Mouse (Mus musculus): ENCODE results near the gene Ccdc102a. TPM values are rescaled to one million over a fixed set of nuclear protein-coding genes. Genes with fewer than 3 reads are reported as not detected.
A peak's percentile ranks its signal among the peaks of the same experiment; 100 is the strongest.

The Ccdc102a gene
- 1 to 10 TPM; 1.3 to 2.1 TPM for total RNA-seq (2021)
- long read RNA-seq, partial matches to known transcripts: 1 of 5 reads
- long read RNA-seq, other reads (novel, unspliced or antisense): 1 of 5 reads

DNA sequence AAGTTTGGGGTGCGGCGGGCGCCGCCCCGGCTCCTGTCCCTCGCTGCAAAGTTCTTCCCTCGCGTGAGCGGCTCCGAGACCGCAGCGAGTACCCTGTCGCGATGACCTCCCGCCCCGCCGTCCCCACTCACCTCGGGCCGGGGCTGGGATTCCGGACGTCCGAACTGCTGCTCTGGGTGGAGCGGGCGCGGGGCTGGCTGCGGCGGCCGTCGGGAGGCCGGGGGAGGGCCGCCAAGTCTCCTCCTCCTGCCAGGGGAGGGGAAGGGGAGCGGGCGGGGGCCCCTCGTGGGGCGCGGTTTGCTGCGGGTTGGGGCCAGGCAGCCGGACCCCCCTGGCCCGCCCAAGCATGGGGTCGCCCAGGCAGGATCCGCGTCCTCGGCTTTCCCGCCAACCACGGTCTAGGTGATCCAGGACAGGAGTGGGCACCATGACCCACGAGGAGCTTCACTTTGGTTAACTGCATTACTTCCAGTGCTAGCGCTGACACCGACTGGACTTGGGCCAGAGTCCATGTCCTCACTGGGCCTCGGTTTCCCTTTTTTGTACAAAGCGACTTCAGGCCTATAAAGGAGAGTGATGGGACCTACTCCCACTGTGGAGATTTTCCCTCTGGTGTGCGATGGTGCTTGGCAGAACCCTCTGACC is at the start of gene Ccdc102a:
TSS of gene Ccdc102a (minus strand) at position 248 of the 645 bp plus-strand sequence.
- DNase-seq (ENCODE audit: low spot score in 2 of 2): no peak

DNA sequence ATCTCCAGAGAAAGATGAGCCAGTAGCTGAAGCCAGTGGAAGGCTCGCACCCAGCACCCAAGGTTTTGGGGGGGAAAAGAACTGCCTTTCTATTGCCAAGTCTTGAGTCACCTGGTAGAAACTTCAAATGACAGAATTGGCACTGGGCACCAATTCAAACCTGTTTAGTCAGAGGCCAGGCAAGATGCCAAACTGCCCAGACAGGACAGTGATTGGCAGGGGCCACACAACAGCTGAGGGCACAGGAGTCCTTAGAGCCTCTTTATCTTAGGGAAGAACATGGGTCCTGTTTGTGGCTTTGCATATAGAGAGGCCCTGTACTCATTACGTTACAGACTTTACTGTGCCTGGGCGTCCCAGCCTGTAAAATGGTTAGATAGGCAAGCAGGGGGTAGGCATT is 49.7 kb upstream of the Ccdc102a start:
- DNase-seq (ENCODE audit: low spot score in 2 of 2): no peak

- DNase-seq (ENCODE audit: low spot score in 2 of 2): no peak
These were observed 49.2 kb upstream of the Ccdc102a start for GRCm38 (mm10) chr8:94967071-94967470.

DNA sequence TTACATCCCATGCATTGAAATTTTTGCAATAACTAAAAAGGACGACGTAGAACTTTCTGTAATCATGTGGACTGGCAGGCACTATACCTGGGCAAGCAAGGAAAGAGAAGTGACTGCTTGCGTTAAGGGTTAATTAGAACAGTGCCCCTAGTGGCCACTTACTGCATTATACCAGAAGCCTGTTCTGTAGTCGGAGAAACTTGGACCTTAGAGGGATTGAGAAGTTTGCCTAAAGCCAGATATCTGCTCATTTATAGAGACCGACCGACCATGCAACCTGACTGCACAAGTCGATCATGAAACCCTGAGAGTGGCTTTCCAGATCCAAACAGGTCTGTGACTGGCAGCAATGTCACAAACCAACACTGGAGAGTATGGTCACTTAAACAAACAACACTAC is 48.7 kb upstream of the Ccdc102a start:
- DNase-seq (ENCODE audit: low spot score in 2 of 2): peak in 1 of 2 experiments; percentile 58

GRCm38 (mm10) chr8:94964828-94965227 is 46.9 kb upstream of the Ccdc102a start:
- no peak for DNase-seq (ENCODE audit: low spot score in 2 of 2)

GRCm38 (mm10) chr8:94962201-94962600 is 44.3 kb upstream of the Ccdc102a start:
- no peak for DNase-seq (ENCODE audit: low spot score in 2 of 2)

- DNase-seq (ENCODE audit: low spot score in 2 of 2): no peak
These were observed 38.2 kb upstream of the Ccdc102a start for GRCm38 (mm10) chr8:94956078-94956574.

DNA sequence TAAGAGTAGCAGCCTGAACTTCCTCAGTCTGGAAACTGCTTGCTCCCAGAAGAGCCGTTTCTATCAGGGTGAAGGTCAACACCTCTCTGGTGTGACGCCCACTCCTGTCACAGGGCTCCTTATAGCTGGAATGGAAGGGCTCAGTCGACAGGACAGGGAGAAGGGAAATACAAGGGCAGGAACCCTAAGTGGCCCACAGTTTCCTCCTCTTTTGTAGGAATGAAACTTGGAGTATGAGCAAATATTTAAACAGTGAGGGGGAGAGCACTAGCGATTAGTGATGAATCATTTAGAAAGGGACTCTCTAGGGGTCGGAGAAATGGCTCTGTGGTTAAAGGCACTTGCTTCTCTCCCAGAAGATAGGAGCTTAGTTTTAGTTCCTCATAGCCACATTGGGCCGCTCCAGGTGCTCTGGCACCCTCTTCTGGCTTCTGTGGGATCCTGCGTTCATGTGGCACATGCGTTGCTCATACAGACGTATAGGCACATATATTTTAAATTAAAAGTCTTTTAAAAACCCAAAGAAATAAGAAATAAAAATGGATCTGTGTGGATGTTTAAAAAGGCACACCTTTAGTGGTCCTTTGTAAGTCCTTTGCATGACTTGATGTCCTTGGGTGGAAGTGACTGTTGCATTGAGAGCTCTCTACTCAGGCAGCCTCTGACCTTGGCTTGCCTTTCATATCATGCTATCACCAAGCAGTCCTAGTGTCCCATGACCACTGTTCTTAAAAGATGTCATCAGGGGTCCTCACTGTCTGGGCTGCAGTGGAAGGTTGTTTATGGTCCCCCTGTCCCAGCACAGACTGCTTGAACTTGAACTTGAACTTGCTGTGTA is 37.2 kb upstream of the Ccdc102a start:
- peak in 1 of 2 experiments; percentile 25 for DNase-seq (ENCODE audit: low spot score in 2 of 2)

- no peak for DNase-seq (ENCODE audit: low spot score in 2 of 2)
These were observed 36.5 kb upstream of the Ccdc102a start for GRCm38 (mm10) chr8:94954368-94954737.

- no peak for DNase-seq (ENCODE audit: low spot score in 2 of 2)
These were observed 35.9 kb upstream of the Ccdc102a start for GRCm38 (mm10) chr8:94953624-94954367.

DNA sequence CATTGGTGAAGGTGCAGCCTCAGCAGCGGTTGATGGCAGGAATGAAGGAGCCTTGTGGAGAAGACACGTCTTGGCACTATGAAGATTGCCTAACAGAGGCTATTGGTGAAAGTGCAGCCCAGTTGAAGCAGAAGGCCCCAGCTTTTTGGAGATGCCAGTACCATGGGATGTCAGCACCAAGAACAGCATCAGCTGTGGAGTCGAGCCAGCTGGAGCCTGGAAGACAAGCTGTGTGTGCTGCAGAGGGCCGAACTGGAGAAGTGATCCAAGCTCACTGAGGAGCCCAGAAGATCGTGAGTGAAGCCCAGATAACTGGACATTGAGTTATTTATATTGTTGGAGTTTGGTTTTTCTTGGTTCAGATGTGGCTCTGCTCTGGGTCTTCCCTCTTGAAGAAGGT is 34.2 kb upstream of the Ccdc102a start:
- no peak for DNase-seq (ENCODE audit: low spot score in 2 of 2)

GRCm38 (mm10) chr8:94950458-94950857 is 32.6 kb upstream of the Ccdc102a start:
- DNase-seq (ENCODE audit: low spot score in 2 of 2): no peak

- DNase-seq (ENCODE audit: low spot score in 2 of 2): peak; percentile 66 to 85
These were observed 32.1 kb upstream of the Ccdc102a start for GRCm38 (mm10) chr8:94950046-94950445.

DNA sequence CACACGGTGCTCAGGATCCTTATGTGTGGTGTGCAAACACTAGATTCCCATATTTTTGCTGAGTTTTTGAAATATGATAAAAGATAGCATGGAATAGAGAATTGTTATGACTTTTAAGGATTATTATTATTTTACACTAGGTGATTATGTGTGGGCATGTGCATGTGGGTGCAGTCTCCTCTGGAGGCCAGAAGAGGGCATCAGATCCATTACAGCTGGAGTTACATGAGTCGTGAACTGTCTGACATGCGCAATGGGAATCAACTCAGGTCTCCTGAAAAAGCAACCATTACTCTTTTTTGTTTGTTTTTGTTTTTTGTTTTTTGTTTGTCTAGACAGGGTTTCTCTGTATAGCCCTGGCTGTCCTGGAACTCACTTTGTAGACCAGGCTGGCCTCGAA is 31.1 kb upstream of the Ccdc102a start:
- no peak for DNase-seq (ENCODE audit: low spot score in 2 of 2)

DNA sequence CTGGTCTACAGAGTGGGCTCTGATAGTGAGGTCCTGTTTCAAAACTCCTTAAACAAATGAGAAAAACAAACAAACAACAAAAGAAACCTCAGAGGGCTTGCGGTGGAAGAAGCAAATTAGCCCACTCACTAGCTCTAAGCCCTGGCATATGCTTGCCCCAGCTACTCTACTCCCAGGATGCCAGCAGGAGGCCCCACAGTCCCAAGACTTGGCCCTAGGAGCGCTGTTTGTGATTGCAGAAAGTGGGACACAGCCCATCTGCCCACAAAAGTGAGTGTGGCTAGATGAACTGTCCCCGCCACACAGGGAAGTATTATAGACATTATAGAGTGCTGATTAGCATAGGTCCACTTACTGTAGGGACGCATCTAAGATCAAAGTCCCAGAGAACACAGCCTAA is 30.5 kb upstream of the Ccdc102a start:
- no peak for DNase-seq (ENCODE audit: low spot score in 2 of 2)

DNA sequence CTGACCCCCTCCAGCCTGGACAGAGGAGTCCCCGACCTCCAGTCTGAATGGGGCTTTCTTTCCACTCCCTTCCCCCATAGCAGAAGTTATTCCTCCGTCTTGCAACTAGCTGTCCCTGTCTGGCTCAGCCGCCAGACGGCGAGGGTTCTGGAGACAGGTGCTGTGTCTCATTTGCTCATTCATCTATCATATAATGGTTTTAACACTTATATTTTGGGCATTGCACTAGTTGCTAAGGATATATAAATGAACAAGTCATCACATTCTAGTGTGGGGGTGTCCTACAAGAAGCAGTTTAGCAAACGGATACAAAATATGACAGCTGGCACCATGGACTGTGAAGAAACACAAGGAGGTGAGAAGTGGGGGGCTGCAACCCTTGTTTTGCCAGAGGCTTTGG is 27.3 kb upstream of the Ccdc102a start:
- DNase-seq (ENCODE audit: low spot score in 2 of 2): peak; percentile 30 to 60

- peak in 1 of 2 experiments; percentile 50 for DNase-seq (ENCODE audit: low spot score in 2 of 2)
These were observed 24.7 kb upstream of the Ccdc102a start for GRCm38 (mm10) chr8:94942566-94942965.

- DNase-seq (ENCODE audit: low spot score in 2 of 2): no peak
These were observed 17.3 kb upstream of the Ccdc102a start for GRCm38 (mm10) chr8:94935172-94935571.

- no peak for DNase-seq (ENCODE audit: low spot score in 2 of 2)
These were observed 16.0 kb upstream of the Ccdc102a start for GRCm38 (mm10) chr8:94933918-94934317.

DNA sequence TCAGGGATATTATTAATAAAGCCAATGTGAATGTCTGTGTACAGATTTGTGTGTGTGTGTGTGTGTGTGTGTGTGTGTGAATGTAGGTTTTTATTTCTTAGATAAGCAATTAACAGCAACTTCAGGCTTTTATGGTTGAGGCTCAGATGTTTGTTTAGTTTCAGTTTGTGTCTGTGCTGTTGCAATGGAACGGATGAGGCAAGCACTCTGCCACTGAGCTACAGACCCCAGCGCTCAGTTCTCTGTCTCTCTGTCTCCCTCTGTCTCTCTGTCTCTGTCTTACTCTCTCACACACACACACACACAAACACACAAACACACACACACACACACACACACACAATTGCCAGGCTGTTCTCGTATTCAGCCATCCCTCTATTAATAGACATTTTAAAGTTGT is 10.3 kb upstream of the Ccdc102a start:
- DNase-seq (ENCODE audit: low spot score in 2 of 2): no peak

DNA sequence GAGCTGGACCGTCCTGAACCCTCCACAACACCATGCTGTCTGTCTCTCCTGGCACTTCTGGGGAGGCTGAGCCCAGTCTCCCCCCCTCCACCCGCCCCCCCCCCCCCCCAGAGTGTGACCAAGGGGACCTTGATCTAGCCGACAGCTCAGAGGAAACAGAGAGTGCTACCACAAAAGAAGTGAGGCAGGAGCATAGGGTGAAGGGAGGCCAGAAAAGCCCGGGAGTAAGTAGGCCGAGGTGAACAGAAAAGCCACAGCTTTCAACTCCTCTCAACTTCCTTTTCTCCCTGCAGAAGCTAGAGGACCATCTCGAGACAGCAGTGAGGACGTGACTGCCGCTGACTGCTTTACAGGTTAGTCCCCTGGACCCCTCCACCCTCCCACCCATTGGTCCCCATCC is 5.5 kb upstream of the Ccdc102a start, which contains the start of gene Adgrg5:
TSS of gene Adgrg5 (plus strand) at position 290 of the 400 bp plus-strand sequence.
- no peak for DNase-seq (ENCODE audit: low spot score in 2 of 2)
